Mouse (Mus musculus): Measurements from ENCODE around the gene 4930579F01Rik. TPM values are rescaled to one million over a fixed set of nuclear protein-coding genes. Genes with fewer than 3 reads are reported as not detected.

Gene 4930579F01Rik
- total RNA-seq, 2 experiments from 2014 or later: not detected

DNA sequence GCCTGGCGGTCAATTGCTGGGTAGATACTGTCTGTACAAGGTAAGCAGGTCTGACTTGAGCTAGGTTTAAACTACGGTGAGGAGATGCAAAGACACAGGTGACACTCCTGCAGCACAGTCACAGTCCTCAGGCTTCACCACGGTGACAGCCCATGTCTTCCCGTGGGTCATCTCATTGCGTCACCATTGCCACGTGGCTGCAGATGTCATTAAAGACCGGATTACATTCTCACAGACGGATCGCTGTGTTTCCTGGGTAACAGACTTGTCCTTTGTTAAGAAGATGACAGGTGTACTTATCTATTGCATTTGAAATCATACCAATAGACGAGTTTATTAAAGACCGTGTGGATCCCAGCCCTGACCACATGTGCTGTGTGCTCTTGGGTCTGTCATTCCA, 27.5 kb upstream of the 4930579F01Rik start:
- no peak for DNase-seq
- intact Hi-C loops (cut with DNase I; ENCODE audit: low total_unique reads): loop anchor here (5.0 kb wide), 2 partner anchors 186 to 206 kb away; no protein-coding TSS in a partner anchor

DNA sequence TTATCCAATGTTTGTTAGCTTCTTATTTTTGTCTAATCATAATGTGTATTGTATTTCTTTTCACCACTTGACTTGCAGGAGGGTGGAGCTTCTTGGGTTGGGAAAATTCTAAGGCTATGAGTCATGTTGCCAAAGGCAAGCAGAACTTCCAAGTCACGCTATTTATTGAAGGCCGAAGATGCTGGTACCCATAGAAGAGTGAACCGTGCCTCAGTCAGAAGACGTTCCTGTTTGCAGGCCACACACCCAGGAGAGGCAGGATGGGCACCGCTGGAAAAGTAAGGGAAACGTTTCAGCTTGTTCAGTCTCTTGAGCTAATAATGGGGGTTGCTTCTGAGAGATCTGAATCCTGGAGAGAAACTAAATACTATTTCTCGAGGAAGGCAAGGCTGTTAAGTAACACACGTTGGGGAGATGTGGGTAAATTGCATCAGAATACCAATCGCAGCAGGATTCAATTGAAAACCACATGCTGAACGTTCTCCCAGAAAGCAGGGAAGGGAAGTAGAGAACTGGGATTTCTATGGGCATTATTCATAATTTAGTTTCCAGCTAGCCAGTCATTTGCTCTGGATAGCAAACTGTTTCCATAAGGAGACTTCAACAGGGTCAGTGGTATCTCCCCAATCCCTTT, 24.1 kb upstream of the 4930579F01Rik start, which contains the start of gene Adh7:
TSS of gene Adh7 (plus strand) at position 130 of the 634 bp plus-strand sequence.
- DNase-seq: no peak
- intact Hi-C loops (cut with DNase I; ENCODE audit: low total_unique reads): no loop called here

DNA sequence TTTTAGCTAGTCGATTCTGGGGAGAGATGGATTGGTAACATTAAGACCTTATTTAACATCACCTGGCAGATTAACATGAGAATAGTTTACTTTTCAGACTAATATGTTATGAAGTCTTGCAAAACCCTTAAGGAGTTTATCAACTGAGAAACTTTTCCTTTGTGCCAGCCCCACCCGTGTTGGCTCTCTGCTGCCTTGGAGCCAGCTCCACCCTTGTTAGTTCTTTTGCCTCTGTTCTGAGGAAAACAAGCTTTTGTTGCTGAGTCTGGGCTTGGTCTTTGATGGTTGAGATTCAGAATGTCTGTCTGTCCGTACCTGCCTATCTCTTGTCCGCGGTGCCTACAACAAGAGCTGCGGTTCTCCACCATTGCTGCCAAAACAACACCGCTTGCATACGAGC, 22.5 kb upstream of the 4930579F01Rik start:
- intact Hi-C loops (cut with DNase I; ENCODE audit: low total_unique reads): no loop called here
- DNase-seq: no peak

DNA sequence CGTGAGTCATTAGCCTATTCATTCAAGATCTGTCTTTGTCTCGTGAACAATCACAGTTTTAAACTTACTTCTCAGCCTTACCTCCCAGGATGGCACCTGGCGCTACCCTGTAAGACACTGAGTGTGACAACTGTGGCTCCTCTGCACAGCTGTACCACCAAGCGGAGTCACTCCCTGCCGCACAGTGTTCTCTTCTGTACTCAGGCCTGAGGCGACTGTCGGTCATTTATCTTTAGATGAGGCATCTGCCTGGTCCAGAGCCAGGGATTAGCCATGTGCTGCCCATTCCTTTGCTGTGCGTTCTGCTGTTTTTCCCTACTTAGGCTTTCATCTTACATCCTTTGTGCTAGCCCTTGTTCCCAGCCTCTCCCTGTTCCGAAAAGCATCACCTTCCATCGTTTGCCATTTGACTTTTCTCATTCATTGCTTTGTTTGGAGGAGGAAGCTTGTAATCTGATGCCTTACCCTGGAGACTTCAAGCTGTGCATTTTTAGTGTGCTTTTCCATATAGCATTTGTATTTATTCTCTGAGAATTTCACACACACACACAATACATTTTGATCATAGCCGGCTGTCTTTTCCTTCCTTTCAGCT, 21.9 kb upstream of the 4930579F01Rik start:
- intact Hi-C loops (cut with DNase I; ENCODE audit: low total_unique reads): no loop called here
- no peak for DNase-seq

DNA sequence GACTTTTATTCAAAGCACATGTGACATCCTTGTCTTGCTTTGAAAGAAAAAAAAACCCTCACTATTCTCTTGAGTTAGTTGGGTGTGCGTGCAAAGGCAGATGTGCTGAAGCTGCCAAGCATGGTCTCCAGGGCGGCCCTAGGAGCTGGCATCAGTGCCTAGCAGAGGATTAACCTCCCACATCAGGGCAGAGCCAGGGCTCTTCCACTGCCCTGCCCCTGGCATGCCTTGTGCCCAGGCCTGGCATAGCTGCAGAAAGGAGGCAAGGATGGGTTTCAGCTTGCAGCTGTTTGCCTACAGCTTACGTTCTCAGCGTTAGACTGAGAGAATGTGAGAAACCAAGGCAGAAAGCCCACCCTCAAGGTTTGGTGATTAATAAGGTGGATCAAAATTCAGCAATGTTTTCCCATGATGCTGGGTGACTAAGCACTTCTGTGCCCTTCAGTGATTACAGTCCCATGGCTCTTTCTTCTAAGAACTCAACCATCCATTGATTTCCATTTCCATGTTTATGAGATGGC, 18.9 kb upstream of the 4930579F01Rik start:
- peak; percentile 31 for DNase-seq
- intact Hi-C loops (cut with DNase I; ENCODE audit: low total_unique reads): no loop called here

DNA sequence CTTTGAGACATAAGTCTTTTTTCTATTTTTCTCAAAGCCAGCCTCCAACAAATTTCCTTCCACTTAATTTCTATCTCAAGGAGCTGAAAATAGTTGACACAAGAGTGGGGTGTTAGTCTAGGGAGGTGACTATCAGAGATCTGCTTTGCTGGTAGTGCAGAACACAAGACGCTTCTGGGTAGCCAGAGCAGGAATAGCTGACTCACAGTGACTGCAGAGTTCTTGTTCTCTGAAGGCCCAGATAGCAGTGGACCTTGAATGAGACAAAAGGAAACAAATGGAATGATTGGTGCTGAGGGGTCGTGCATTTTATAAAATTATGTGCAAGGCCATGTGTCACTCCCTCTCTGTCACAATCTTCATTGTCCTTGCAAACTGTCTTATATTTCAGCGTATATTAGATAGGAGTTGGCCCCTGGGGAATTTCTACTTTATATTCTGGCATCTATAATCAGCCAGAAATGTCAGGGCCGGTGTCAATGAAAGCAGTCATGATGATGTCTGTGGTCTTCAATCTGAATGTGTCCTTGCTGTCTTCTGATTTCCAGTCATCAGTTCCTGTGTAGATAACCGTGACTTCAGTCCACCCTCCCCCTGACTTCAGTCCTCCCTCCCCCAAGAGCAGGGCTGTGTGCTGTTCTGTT, 16.9 kb upstream of the 4930579F01Rik start:
- intact Hi-C loops (cut with DNase I; ENCODE audit: low total_unique reads): no loop called here

DNA sequence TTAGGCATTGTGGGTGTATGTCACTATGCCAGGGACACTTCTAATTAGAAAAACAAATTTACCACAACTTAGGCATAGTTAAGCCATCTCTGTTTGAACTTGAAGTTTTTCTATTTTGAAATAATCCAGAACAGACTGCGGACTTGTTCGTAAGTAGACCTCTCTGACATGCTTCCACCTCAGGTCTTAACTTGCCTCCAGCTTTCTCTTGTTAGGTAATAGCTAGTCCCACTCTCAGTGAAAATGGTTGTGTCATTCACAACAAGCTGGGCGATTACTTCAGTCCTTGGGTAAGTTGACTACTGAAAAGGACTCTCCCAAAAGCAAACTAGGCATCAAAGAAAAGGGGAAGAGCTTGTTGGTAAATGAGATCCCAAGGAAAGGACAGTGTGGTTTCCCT, 15.2 kb upstream of the 4930579F01Rik start:
- intact Hi-C loops (cut with DNase I; ENCODE audit: low total_unique reads): no loop called here
- DNase-seq: no peak

More for the DNA sequence above, 16.9 kb upstream of the 4930579F01Rik start:
- no peak for DNase-seq

DNA sequence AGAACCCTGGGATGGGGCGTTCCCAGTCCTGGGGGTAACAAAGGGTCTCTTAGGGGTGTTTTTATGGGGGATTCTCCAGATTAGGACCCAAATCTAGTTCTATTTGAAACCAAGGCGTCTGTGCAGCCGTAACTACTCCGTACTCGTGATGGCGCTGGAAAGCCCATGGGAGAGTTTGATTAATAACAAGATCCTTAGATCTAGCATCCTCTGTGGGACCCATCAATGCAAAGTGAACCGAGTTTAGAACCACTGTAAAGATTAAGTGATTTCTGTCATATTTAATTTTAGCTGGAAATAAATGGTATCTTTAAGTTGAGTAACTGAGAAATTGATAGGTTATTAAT, 5.1 kb upstream of the 4930579F01Rik start:
- intact Hi-C loops (cut with DNase I; ENCODE audit: low total_unique reads): loop anchor here (5.0 kb wide), 1 partner anchor 229 kb away; no protein-coding TSS in a partner anchor
- DNase-seq: no peak

DNA sequence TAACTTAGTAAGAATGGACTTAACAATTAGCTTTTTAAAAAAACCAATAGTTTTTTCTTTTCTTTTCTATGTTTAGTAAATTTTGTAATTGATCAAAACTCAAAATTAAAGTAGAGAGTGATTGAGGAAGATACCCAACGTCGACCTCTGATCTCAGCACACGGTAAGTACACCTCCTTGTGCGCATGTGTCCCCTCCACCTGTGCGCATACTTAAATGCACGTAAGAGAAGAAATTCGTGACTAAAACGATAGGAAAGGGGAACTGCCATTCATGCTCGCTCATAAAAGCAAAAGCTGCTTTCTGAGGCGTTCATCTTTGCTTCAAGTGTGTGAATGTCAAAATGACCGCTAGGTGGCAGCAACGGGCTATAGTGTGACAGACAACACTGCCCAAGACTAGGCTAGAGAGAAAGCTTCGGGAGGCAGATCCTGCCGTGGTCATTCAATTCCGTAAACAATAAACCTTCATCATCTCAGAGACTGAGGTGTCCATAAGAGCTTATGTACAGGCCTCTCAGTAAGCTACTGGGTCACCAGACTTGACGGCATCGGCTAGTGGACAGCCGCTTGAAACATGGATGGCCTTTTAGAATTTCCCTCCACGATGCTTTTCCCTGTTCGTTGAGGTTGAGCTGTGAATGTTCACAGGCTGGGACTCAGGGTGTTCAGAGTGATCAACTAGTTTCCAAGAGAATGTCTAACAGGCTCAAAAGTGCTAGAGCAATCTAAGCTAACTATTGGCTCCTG, 4.5 kb upstream of the 4930579F01Rik start:
- DNase-seq: peak; percentile 83
- intact Hi-C loops (cut with DNase I; ENCODE audit: low total_unique reads): loop anchor here (5.0 kb wide), 1 partner anchor 229 kb away; no protein-coding TSS in a partner anchor

DNA sequence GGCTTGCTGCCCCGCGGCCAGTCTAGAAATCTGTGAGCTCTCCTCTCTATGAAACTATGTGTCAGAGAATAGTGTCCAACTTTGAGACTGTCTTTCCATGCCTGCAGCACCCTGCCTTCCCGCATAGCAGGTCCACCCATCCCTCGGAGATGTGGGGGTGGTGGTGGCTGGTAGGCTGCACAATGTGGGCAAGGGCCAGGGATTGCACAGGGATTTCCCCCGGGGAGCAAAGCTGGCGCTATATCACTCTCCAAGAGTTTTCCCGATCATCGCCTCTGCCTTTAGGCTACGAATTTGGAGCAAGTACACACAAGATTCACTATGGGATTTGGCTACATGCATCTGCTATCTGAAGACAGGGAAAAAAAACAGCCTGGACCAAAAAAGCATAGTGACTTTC, 3.9 kb upstream of the 4930579F01Rik start:
- intact Hi-C loops (cut with DNase I; ENCODE audit: low total_unique reads): loop anchor here (5.0 kb wide), 1 partner anchor 230 kb away; no protein-coding TSS in a partner anchor
- DNase-seq: no peak

DNA sequence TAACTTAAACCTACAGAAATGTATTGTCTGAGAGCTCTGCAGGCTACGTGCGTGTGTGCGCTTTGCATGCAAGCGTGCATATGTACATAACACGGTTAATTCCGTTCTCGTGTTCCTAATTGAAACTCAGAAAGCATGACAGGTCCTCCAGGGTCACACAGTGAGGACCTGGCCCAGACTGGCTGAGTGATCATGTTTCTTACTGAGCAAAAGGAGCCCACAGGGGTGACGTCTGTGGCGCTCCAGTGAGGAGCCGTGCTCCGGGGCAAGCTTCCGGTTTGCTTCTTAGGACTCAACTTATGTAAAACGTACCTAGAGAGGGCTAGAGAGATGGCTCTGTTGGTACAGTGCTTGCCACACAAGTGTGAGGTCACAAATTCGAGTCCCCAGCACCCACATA, 3.5 kb upstream of the 4930579F01Rik start:
- no peak for DNase-seq
- intact Hi-C loops (cut with DNase I; ENCODE audit: low total_unique reads): loop anchor here (5.0 kb wide), 1 partner anchor 230 kb away; no protein-coding TSS in a partner anchor

DNA sequence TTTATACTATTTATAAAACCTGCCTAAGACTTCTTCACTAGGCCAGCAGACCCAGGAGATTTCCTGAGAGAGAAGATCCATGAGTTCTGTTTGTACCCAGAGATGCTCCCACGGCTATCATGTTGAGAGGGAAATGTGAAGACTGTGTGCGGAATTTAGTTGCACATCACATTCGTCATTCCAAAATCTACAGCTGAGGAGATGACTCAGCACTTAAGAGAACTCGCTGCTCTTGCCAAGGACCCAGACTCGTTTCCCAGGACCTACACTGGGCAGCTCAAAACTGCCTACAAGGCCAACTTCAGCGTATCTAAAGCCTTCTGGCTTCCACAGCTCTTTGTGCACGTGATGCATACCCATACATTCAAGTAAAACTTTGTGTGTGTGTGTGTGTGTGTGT, 1.4 kb downstream of the 4930579F01Rik start:
- intact Hi-C loops (cut with DNase I; ENCODE audit: low total_unique reads): no loop called here
- DNase-seq: no peak

DNA sequence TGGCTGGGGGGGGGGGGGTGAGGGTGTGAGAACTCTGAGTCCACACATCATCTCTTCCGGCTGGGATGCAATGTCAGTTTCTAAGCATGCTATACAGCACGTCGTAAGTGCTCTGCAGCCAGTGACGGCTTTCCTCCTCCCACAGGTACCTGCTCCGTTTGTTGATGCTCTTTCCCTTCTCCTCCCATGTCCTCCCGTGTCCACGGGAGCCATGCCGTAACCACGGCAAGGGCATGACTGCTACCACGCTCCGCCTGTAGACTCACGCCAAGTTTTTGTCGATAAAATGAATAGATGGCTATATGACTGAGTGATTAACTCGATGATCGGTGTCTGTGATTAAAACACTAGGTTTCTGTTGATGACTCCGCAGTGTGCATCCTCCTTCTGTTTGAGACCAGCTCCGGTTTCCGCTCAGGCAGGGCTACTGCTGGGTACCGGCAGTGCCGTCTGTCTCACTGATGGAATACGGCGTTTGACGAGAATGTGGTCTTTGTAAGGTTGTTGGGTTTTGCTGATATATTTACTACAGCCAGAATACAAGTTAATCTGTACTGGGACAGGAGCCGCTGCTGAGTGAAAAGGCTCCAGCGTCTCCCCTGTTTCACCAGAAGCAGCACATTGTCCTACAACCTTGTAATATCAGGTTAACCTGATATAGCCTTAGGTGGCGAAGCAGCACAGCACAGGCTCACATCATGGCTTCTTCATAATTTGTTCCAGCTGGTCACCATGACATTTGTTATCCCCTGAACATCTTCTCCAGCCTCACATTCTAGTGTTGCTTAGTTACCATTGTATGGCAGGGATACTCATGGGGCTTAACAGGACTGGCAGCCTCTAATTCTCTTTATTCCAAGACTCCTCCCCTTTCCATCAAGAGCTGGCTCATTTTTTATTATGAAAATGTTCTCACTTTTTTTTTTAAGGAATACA, 7.4 kb downstream of the 4930579F01Rik start:
- no peak for DNase-seq
- intact Hi-C loops (cut with DNase I; ENCODE audit: low total_unique reads): no loop called here

DNA sequence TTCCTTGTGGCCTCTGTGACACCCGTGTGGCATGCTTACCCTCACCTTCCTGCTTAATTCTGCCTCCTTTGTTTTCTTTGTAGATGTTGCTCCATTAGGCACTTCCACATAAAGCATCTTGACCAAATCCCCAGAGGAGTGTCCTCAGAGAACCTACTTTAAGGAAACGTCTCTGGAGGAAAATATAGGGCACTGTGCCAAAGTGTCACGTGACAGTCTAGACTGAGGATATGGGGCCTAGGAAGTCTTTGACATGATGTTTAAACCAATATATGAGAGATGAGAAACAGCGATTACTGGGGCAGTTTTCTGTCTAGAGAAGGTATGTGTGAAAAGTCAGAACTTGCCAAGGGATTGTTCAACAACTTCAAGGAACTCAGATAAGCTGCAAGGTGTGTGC, 8.3 kb downstream of the 4930579F01Rik start:
- no peak for DNase-seq

DNA sequence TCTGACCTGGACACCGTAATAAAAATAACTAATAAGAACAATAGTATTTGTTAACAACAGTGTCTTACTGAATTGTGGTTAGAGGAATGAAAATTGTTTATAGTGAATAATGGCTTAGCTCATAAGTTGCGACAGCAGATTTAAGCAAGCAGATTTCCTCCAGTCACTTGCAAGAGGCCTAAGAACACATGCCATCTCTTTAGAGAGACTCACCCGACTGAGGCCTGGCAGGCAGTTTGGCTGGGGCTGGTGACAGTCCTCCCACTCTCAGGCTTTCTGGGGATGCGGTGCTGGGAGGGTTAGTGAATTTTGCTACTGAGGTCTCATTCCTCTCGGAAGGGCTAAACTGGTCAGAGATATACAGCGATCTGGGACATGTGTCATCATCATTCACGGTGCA, 10.3 kb downstream of the 4930579F01Rik start:
- DNase-seq: no peak
- intact Hi-C loops (cut with DNase I; ENCODE audit: low total_unique reads): no loop called here

More for the DNA sequence above, 8.3 kb downstream of the 4930579F01Rik start:
- intact Hi-C loops (cut with DNase I; ENCODE audit: low total_unique reads): no loop called here

DNA sequence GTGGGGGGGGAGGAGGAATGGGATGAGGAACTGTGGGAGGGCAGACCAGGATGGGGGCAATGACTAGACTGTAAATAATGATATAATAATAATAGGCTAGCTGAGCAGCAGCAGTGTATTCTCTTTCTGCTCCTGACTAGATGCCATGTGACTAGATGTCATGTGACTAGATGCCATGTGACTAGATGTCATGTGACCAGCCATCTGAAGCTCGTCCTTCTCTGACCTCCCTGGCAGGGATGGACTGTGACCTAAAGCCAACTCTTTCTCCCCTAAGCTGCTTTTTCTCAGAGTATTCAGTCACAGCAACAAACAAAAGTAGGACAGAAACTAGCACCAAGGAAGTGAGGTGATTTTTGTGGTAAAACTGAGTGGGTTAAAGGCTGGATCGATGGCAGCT, 11.6 kb downstream of the 4930579F01Rik start:
- DNase-seq: no peak
- intact Hi-C loops (cut with DNase I; ENCODE audit: low total_unique reads): no loop called here

DNA sequence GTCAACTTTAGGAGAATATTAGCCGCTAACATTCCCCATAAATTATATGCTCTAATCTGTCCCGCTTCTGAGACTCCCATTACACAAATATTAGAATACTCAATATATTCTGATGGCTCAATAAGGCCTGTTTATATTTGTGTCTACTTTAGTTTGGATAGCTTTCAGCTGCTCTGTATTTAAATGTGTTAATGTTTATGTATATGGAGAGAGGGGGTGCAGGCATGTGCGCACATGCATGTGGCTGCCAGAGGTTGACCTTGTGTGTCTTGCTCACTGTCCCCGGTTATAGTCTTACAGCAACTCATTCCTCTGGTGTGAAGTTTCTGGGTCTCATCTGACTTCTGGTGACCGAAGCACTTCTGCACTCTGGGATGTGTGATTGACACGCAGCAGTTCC, 18.1 kb downstream of the 4930579F01Rik start:
- no peak for DNase-seq
- intact Hi-C loops (cut with DNase I; ENCODE audit: low total_unique reads): no loop called here

DNA sequence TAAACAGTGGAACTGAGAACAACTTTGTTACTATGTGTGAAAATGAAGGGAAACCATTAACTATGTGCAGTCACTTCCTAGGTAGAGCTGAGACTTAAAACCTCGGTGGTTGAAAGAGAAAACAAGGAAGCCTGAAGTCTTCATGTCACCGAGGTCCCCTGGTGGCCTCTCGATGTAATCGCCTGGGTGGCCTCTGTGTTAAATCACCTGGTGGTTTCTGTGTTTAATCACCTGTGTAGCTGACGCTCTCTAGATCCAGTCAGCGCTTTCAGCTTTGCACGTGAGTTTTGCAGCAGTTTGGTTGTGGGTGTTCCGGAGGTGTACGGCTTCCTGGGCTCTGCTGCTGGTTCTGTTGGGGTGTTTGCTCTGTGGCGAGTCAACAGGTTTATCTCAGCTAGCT, 20.3 kb downstream of the 4930579F01Rik start:
- DNase-seq: no peak
- intact Hi-C loops (cut with DNase I; ENCODE audit: low total_unique reads): no loop called here

Data from gastrocnemius, postnatal 14 days (tissue).